Mouse (Mus musculus) thymus, adult 18-20 months (tissue): ENCODE results near the gene Tbc1d9.

Experiments used
- DNase-seq, 2 experiments: peaks; one replicate each; pipeline ENCODE4 v3.0.0; 2022; ENCODE audit warnings: mixed read lengths in 2 of 2

The Tbc1d9 gene

DNA sequence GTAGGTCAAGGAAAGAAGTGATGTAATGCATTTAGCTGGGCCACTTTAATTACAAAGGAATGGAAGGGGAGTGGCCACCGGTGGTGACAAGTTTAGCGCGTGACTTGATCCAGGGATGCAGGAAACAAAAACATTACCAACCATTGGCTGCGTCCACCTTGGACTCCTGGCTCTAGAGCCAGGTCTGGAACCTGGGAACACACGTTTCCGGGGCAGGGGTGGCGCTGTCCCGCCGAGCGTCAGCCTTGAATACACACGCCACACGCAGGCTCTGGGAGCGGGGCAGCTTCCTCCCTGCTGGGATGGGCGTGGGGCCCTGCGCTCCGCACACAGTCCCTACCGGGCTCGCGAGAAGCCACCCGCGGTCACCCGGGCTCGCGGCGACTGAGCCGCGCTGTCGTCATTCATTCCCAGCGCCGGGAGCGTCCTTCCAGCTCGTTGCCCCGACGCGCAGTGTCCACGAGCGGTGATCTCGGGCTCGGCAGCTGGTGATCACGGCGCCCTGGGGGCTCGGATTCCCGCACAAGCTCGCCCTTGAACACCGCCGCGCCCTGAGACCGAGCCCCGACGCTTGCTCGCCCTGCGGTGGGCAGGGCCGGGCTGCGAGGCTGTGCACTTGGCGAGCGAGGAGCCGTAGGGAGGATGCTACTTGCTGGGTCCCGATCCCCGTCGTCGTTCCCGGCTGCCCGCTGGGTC is at the start of gene Tbc1d9:
Gene Tbc1d9 (plus strand): TSS at position 118 of the 696 bp plus-strand sequence.
- DNase-seq = peak in 1 of 2 experiments; percentile 7

DNA sequence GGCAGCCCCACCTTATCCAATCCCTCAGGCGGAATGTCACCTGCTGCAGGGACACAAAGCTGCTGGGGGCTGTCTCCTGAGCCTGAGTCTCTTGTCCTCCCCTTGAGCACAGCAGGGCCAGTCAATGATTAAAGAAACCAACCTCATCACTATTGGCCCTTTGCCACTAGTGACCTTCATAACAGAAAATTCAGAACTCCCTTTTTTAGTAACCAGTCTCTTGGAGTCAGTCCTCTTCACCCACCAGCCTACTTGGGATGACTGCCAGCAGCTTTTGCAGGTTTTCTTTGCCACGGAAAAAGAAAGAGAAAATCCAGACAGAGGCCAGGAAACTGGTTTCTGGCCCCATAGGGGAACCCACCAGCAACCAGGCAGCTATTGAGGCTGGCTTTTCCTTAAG is 30.1 kb upstream of the Tbc1d9 start:
- DNase-seq = no peak

DNA sequence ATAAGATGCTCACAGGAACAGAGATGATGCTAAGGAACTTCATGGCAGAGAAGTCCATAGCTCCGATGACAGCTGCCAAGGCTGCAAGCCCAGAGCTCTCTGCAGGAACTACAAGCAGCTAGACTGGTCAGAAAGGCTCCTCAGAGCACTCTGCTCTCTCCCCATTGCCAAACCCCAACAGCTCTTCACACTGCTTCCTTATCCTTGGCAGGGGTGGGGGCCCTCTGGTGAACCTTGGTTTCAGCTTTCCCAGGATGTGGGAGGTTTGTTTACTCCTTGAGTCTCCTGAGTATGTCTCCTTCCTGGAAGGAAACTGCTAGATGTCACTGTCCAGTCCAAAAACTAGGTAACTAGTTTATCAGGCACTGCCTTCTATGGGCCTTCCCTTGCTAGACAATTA is 25.1 kb upstream of the Tbc1d9 start:
- DNase-seq = no peak

DNA sequence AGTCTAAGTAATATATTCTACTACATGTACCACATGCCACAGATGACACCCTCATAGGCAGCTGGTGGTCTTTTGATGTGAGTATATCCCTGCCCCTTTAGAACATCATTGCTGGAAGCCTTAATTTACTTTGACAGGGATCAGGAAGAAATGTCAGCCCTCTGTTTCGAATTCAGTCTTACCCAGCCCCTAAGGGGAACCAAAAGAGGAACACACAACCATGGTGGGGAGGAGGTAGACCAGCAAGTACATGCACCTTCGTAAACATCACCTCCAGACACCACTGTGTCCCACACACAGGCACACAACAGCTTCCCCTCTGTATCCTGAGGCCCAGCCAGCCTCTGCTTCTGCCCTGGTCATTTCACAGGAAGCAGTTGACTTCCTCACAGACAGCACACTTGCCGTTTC is 24.4 kb upstream of the Tbc1d9 start:
- no peak for DNase-seq

DNA sequence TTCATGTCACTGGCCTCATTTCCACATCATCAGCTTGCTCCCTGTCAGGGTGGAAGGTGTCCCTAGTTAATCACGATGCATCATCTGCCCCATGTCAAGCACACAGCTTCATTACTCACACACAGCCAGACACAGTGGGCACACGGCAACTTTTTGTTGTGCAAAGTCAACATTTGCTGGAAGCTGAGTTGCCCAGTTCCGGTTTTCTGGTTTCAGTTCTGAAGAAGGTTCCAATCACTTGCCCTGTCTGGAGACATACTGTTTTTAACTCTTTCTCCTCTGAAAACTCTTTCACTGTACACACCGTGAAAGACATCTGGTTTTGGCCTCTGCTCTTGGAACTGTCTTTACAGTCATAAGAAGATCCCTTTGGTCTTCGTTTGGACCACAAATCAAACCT is 23.8 kb upstream of the Tbc1d9 start:
- DNase-seq = no peak

DNA sequence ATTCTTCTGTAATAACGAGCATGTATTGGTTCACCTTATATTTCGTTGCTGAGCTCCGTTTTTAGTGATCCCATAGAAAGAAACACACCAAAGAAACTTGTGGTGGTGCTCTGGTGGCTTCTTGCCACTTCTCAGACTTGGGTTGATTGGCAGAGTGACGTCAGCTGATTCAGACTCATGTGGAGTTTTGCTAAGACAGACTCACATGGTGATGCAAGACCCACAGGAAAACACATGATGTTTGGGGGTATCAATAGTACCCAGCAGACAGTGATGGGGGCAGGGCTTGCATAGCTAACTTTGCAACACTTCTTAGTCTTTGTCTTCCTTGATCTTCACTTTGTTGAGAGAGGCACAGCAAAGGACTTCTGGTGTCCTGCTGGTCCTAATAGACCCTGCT is 20.6 kb upstream of the Tbc1d9 start:
- DNase-seq = no peak

DNA sequence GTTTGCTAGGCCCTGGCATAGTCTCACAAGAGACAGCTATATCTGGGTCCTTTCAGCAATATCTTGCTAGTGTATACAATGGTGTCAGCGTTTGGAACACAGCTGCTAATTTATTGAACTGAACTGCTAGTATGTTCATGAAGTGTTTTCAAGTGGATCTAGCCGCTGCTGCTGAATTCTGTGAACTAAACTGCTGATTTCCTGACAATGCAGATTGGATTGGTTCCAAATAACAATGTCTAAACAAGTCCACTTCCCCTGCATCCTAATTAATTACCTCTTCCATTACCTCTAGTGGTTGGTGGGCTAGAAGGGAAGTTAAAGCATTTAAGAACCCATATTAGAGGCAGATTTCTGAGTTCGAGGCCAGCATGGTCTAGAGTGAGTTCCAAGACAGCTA is 19.7 kb upstream of the Tbc1d9 start:
- DNase-seq = no peak

DNA sequence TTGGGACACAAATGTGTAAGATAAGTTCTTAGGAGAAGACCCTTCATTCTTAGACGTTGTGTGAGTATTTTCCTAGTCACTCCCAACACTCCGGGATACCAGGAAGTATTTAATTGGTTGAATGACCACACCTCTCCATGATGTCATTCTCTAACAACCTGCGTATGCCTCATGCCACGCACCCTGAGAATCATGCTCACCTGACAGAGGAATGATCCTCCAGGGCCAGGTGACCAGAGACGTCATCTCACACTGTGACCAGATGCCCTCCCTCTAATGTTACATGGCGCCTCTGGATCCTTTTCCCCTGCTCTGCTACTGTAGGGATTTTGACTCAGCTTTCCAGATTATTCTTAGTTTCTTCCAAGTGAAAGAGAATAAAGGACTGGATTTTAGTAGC is 16.0 kb upstream of the Tbc1d9 start:
- no peak for DNase-seq

DNA sequence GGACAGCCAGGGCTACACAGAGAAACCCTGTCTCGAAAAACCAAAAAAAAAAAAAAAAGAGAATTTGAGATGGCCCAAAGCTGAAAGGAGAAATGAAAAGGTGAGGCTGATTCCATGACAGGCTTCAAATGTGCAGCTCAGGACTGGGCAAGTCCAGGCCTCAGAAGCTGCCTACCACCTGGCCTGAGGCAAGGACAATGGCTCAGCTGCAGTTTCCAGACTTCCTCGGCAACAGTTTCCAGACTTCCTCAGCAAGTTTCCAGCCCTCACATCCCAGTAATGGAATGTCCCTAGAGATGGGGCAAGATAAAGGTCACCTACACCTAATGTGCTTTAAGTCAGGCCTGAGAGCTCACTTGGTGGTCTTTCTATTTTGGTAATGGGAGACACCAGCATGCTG is 13.1 kb upstream of the Tbc1d9 start:
- DNase-seq = no peak

DNA sequence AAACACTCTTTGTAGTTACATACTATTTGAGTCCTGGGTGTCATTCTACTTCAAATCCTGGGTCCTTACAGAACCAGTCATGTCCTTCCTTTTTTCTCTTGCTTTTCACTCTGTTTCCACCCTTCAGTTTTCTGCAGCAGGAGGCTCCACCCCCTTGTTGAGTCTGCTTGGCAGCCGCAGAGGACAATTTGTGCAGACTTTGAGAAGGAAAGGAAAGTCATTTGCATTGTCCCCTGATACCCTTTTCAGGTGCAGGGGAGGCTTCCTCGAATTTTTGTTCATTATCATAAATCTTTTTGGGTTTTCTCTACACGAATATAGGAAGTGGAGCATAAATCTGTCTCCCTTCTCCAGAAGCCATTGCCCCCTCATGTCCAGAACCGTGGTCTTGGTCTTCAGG is 12.7 kb upstream of the Tbc1d9 start:
- DNase-seq = no peak

DNA sequence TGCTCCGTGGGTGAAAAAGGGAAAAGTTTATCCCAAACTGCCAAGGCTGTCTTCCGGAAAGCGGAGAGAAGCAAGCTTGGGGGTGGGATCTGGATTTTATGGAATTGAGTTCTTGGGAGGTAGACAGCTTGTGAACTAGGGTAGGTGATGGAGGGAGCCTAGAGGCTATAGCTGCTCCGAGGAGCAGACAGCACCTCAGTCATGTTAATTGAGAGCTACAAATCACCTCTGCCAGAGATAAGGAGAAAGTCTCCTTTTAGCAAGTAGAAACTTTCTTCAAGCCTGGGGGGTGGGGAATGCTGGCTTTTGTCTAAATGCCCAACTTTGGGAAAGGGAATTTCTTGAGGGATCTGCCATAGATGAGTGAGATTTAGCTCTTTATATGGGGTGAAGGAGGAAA is 10.0 kb upstream of the Tbc1d9 start:
- DNase-seq = no peak

DNA sequence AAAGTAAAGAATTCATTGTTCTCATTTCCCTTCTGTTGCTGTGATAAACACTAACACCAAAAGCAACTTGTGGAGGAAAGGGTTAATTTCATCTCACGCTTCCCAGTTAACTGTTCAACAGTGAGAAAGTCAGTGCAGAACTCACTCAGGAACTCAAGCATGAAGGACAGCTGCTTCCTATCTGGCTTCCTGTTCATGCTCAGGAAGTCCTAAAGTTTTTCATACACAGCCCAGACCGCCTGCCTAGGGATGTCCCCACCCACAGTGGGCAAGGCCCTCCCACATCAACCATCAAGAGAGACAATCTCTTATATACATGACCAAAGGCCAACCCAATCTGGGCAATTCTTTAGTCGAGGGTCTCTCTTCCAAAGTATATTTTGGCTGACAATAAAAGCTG is 6.2 kb upstream of the Tbc1d9 start:
- DNase-seq = no peak

DNA sequence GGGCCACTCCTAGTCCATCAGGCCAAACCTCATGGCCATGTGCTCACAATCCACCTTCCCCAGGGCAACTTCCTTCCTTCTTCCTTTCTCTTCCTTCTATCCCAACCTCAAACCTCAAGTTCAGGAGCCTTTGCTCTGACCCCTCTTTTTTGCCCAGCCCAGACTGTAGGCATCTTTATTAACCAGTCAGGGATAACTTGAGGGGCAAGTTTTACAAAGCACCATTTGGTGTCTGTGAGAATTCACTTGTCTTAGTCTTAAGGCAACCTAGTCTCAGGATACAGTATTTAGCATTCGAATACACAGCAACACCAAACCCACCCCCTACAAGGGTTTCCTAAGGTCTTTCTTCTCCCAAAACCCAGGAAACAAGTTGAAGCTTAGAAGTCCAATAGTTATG is 5.5 kb upstream of the Tbc1d9 start:
- DNase-seq = no peak

DNA sequence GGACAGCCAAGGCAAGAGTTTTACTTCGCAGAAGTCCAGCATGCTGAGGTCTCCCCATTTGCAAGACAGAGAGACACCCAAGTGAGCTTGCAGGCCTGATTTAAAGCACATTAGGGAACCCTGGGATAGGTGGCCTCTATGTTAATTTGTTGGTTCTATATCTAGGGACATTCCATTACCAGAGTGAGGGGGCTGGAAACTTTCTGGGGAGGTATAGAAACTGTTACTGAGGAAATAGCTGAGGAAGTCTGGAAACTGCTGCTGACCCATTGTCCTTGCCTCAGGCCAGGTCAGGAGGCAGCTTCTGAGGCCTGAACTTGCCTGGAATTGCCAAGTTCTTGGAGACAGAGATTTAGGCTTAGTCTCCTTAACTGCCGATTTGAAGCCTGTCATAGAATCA is 4.5 kb upstream of the Tbc1d9 start:
- no peak for DNase-seq

DNA sequence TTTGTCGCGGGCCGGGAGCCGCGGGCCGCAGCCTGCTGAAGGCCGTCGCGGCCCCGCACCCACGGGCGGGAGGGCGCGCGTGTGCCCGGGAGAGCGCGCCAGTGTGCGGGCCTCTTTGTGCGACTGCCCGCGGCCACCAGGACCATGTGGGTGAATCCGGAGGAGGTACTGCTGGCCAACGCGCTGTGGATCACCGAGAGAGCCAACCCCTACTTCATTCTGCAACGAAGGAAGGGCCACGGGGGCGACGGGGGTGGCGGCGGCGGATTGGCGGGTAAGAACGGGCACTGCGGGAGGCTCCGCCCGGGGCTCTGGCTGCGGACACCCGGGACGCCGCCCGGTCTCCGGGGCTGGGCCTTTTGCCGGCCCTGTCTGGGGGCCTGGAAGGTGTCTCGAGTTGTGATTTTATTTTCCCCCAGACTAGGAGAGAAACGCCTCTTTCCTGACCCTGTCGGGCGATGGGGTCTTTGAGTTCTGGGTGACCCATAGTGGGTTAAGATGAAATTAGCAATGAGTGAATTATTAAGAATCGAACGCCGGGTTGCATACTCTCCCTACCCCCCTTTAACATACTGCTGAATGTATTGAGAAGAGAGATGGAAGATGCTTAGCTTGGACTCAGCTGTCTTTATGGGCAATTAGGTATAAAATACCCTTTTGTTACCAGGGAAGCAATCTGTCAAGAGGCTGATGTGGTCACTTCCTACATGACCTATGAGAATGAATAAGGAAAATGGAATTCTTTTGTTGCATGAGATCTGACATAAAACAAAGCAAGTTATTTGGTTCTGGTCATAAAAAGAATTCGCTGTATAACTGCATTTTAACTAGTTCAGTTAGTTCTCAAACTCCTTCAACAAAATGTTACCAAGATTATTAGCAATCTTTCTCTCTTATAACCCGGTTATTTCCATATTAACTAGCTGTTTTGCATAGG is 1.0 kb downstream of the Tbc1d9 start, which contains the start of gene Gm10645:
Gene Gm10645 (minus strand): TSS at position 240 of the 937 bp plus-strand sequence.
- no peak for DNase-seq

DNA sequence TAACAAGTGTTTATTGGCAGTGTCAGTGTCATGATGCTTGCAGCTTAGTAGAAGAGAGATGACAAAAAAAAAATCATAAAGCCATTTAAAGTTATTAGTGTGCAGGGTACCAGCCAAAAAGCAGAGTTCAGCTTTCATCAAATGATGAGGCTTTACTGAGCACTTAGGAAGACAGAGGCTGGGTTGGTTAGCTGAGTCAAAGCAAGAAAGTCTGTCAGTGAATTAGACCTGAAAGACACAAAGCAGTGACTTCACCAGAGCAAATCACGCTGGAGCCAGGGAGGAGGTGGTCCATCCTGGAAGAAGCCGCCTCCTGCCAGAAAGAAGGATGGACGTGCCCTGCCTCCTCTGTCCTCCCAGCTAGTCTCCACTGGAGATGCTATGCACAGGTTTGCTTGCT is 2.8 kb downstream of the Tbc1d9 start:
- no peak for DNase-seq

DNA sequence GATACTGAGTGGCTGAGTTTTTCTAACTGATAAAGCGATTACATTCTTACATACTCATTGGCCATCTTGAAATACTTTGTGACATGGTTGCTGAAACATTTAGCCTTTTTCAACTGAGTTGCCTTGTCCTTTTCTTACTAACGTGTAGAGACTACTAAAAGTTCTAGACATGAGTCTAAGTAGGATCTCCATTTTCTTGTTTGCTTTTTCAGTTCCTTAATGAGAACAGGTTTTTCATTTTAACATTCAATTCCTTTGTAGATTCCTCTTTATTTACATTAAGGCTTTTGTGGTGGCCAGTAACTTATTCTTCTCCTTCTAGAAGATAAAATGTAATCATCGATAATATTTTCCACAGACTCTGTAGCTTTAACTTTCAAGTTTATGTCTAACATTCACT is 4.0 kb downstream of the Tbc1d9 start:
- no peak for DNase-seq

DNA sequence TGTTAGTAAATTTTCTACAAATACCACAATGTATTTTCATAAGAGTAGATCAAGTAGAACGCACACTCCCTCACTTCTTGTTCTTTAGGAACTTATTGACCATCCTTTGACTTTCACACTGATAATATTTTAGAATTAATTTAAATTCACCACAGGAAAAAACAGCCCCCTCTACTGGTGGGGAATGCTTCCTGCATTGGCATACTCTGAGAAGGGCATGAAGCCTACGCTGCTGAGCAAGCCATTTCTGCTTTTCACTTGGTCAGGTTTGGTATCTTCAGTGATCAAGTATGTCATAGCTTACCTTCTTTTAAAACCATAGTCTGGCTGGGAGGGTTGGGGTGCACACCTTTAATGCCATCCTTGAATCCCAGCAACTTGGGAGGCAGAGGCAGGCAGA is 4.6 kb downstream of the Tbc1d9 start:
- DNase-seq = no peak

DNA sequence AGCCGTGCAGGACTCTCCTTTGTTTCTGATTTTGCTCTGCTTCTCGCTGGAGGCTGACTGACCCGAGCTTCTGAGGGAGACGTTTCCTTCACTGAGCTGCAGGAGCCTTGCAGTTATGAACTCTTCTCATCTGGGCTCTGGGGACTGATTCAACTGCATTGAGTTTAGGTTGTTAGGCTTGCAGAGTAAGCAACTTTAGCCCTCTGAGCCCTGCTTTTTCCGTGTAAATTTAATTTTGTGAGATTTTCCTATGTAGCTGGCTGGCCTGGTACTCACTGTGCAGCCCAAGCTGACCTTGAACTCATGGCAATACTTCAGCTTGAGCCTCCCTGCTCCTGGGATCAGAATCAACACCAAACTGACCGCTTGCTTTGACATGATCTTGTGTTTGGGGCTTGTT is 5.7 kb downstream of the Tbc1d9 start:
- DNase-seq = no peak

DNA sequence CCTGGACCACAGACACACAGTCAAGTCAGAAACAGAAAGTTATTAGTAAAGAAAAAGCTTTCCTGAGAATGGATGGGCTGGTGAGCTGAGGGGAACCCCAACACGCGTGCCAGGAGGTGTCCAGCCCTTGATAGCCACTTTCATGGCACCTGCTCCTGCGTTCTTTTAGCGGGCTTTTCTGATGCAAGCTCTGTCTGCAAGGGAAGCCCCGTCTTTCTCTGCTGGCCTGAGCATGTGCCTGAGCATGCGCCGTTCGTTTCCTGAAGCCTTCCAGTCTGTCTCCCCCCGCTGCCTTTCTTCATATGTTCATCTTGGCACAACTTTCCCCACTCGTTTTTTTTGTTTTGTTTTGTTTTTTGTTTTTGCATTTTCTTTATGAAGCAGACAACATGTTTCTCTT is 10.5 kb downstream of the Tbc1d9 start:
- no peak for DNase-seq

DNA sequence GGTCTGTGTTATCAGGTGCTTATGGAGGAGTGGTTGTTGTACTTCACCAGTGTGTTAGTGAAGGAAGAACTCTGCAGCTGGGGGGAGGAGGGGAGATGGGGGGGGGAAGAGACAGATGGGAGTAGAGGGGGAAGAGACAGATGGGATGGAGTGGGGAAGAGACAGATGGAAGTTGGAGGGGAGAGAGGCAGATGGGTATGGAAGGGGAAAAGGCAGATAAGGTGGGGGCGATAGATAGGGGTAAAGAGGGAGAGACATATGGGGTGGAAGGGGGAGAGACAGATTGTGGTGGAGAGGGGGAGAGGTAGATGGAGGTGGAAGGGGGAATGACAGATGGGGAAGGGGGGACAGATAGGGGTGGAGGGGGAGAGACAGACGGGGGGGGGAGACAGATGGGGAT is 11.6 kb downstream of the Tbc1d9 start:
- no peak for DNase-seq

DNA sequence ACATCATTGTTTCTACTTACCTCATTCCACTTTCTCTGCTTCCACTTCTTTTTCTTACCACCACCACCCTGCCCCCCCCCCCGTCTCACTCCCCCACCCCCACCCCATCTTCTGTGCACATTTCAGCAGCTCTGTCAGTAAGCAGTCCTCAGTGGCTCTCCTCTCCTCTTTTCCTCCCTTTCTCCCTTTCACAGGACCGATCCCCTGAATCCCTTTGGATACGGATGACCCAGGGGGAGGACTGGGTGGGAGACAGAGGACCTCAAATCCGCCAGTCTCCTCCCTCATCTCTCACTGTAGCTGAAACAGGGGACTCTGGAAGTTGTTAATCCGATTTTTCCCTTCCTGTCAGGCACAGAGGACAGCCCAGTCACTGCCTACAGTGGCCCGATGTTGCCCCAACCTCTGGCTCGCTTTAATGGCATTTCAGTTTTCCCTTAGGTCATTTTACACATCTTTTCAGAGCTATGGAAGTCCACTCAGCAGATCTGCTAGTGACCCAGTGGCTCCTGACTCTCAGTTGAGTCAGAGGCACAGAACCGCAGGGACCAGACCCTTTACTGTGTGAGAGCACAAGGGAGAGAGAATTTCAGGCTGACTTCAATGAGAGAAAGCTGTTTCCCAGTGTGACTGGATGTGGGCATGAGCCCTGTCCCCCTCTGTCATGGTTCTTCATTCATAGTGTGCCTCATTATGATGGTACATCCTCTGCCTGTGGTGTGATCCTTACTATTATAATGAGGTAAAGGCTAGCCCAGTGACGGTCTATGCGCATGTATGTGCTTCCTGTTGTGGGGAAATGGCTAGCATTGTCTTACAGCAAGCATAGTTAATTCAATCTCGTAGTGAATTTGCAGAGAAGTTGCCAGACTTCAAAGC is 12.4 kb downstream of the Tbc1d9 start:
- DNase-seq = no peak

DNA sequence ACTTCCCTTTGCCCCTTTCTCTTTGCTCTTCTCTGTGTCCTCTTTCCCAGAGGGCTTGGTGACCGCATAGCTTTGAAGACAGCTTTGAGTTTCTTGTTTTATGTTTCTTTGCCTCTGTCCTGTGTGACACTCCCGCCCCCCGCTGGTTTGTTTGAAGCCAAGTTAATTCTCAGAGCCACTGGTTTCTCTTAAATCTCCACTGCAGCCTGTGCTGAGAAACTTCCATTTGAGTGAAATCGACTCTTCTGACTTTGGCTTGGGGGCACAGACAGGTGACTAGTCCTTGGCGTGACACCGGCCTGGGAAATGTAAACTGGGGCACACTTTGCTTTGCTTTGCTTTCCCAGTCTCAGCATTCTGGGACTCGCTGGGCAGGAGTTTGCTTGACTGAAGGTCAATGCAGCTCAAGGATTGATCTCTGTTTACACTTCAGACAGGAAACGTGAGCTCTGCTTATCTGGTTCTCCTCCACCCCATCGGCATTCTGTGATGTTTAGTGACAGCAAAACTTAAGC is 13.1 kb downstream of the Tbc1d9 start:
- no peak for DNase-seq
